Mouse (Mus musculus) cerebellum, adult 8-10 months (tissue): ENCODE measurements at regions not wholly inside any gene's neighbourhood (a gene's known extent, or its start where the extent isn't known, plus 50 kb on each side); places are given as distances from the start of the nearest gene placed in this dataset.

ENCODE experiments used
- DNase-seq: peaks from one replicate; pipeline ENCODE4 v3.0.0; 2022

- no peak for DNase-seq
Measured at GRCm38 (mm10) chr11:89145281-89145945, 71.8 kb downstream of the Gm525 start.

- DNase-seq, result no peak
Measured at GRCm38 (mm10) chr11:89142527-89143154, 69.0 kb downstream of the Gm525 start.
